Mouse (Mus musculus): ENCODE results near the gene Defb36.

DNA sequence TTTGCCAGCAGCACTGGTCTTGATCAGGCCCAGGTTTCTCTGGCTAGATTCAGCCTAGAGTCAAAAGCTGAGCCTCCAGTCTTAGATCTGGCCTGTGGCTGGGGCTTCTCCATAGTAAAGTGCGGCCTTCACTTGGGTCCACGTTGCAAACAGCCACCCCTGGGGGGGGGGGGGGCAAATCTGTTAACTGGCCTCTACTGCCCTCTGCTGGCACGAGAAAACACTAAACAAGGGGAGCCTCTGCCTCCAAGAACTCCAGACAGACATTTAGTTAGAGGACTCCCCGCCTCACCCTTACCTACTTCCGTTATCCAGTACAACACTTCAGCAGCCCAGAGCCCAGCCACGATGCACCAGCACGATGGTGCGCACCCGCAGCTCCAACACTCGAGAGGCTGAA lies 53.3 kb downstream of the Defb36 start:
- TF ChIP-seq CTCF (IDR thresholded peaks at IDR 0.05; ENCODE audit: extremely low read depth, insufficient read depth, low read length) (peak; percentile 36), POLR2A (IDR thresholded peaks at IDR 0.05; ENCODE audit: extremely low read depth, insufficient read depth, low read length) (no peak)

All from cortical plate, adult 2 months (tissue).